ENCODE assay signal across 8 mouse cellular contexts in genomic region chr2:152368532-152369140, GRCm38 (mm10). TPM values are rescaled to one million over a fixed set of nuclear protein-coding genes. Genes with fewer than 3 reads are reported as not detected.
DNase-seq lines count a peak whose midpoint lies in the region; ATAC-seq and TF ChIP-seq lines count a peak whose summit lies in the region.

No protein-coding gene starts in this region.

- no peak overlapping the region for H3K4me2 ChIP-seq in embryonic facial prominence, embryonic 11.5 days (ENCODE audit: low read depth, low read length)
- peak overlapping the region; percentile 31; the same call in 1 of the 2 replicates for H3K4me2 ChIP-seq in limb, embryonic 12.5 days
- H3K4me2 ChIP-seq in myocyte (ENCODE audit: low read depth), result peak overlapping the region; percentile 44

- DNase-seq in left cerebral cortex, adult 2 months (ENCODE audit: extremely low spot score in 1 of 2, low spot score in 2 of 2), result peak; percentile 42 to 44
- DNase-seq in left cerebral cortex, adult 8-10 months (ENCODE audit: low spot score in 2 of 2), result no peak
- DNase-seq in adrenal gland, postnatal 10 days, result peak; percentile 69
- DNase-seq in embryonic facial prominence, embryonic 11.5 days (ENCODE audit: low spot score), result peak; percentile 76
- DNase-seq in heart, postnatal 36 days, result peak; percentile 57 to 61
- peak; percentile 67 for DNase-seq in thymus, adult 2 months

- no peaks in the 10 kb centered on the region for H3K79me2 ChIP-seq in myocyte (ENCODE audit: control insufficient read depth, insufficient read depth)

- WGBS in embryonic facial prominence, embryonic 11.5 days, result 30% methylated on average over 14 of the region's 14 CpGs
- 31% methylated on average over 14 of the region's 14 CpGs for WGBS in limb, embryonic 12.5 days
- WGBS in thymus, adult 2 months, result 38% methylated on average over 14 of the region's 14 CpGs

- H3K4me3 ChIP-seq in left cerebral cortex, adult 2 months, result no peak overlapping the region
- no peak overlapping the region for H3K4me3 ChIP-seq in embryonic facial prominence, embryonic 11.5 days (ENCODE audit: low read depth, low read length)
- H3K4me3 ChIP-seq in limb, embryonic 12.5 days (replicated peaks), result no peak overlapping the region
- no peak overlapping the region for H3K4me3 ChIP-seq in myocyte
- no peak overlapping the region for H3K4me3 ChIP-seq in thymus, adult 2 months (ENCODE audit: control insufficient read depth, insufficient read depth, low read length)

- no peak overlapping the region for H3K27ac ChIP-seq in left cerebral cortex, adult 2 months
- no peak overlapping the region for H3K27ac ChIP-seq in embryonic facial prominence, embryonic 11.5 days (replicated peaks; ENCODE audit: low read depth, low read length)
- H3K27ac ChIP-seq in limb, embryonic 12.5 days, result no peak overlapping the region
- no peak overlapping the region for H3K27ac ChIP-seq in thymus, adult 2 months (ENCODE audit: control insufficient read depth, insufficient read depth, low read length)

- 0 out of 2 replicates have a peak, but pooled peaks have one; percentile 14 for ATAC-seq in embryonic facial prominence, embryonic 11.5 days (replicated peaks; ENCODE audit: insufficient number of reproducible peaks, low FRiP score, low TSS enrichment, low read depth)
- ATAC-seq in limb, embryonic 12.5 days (ENCODE audit: insufficient number of reproducible peaks, insufficient read depth, low FRiP score, low TSS enrichment, low read depth), result peak; percentile 40; the same call in 1 of the 2 replicates

- H3K9me3 ChIP-seq in embryonic facial prominence, embryonic 11.5 days (replicated peaks; ENCODE audit: control insufficient read depth, low read length), result no peaks in the 10 kb centered on the region
- no peaks in the 10 kb centered on the region for H3K9me3 ChIP-seq in limb, embryonic 12.5 days

- peak; percentile 85 for TF ChIP-seq CTCF in left cerebral cortex, adult 2 months (IDR thresholded peaks at IDR 0.05)
- peak; percentile 83; the same call in 1 of the 2 replicates for TF ChIP-seq CTCF in thymus, adult 2 months (IDR thresholded peaks at IDR 0.05; ENCODE audit: borderline replicate concordance, control insufficient read depth, extremely low read depth, insufficient read depth, low read length, poor library complexity)

- no peaks in the 10 kb centered on the region for H3K27me3 ChIP-seq in embryonic facial prominence, embryonic 11.5 days (ENCODE audit: control insufficient read depth, insufficient read depth, low read length)
- peaks cover 7% of the 10 kb centered on the region; the same call in 1 of the 2 replicates for H3K27me3 ChIP-seq in limb, embryonic 12.5 days
- H3K27me3 ChIP-seq in myocyte (ENCODE audit: control insufficient read depth, insufficient read depth, insufficient read length), result peaks cover 2% of the 10 kb centered on the region
- no peaks in the 10 kb centered on the region; the same call in 1 of the 2 replicates for H3K27me3 ChIP-seq in thymus, adult 2 months (ENCODE audit: control insufficient read depth, insufficient read depth, low read length)

- TF ChIP-seq POLR2A in myocyte (IDR thresholded peaks at IDR 0.05; ENCODE audit: insufficient read length, low read depth), result no peak
- no peak for TF ChIP-seq POLR2A in thymus, adult 2 months (IDR thresholded peaks at IDR 0.05; ENCODE audit: control insufficient read depth, extremely low read depth, insufficient read depth, low read length, poor library complexity)

- intact Hi-C loops in left cerebral cortex, adult 2 months (cut with DNase I), result loop anchor here (2.0 to 5.0 kb wide), 2 partner anchors 256 to 340 kb away; no protein-coding TSS in a partner anchor
- intact Hi-C loops in heart, postnatal 36 days (cut with DNase I), result loop anchor here (2.0 to 5.0 kb wide), 4 partner anchors 76 to 340 kb away; partner anchors contain the start of genes Srxn1 and Tbc1d20

- H3K9ac ChIP-seq in embryonic facial prominence, embryonic 11.5 days (replicated peaks; ENCODE audit: low read length), result no peak overlapping the region
- no peak overlapping the region for H3K9ac ChIP-seq in limb, embryonic 12.5 days (replicated peaks)

- no peaks in the 10 kb centered on the region for H3K36me3 ChIP-seq in embryonic facial prominence, embryonic 11.5 days (replicated peaks; ENCODE audit: control insufficient read depth, insufficient read depth, low read depth, low read length)
- no peaks in the 10 kb centered on the region for H3K36me3 ChIP-seq in limb, embryonic 12.5 days
- no peaks in the 10 kb centered on the region for H3K36me3 ChIP-seq in myocyte (ENCODE audit: control insufficient read depth, insufficient read depth)
- H3K36me3 ChIP-seq in thymus, adult 2 months (ENCODE audit: control insufficient read depth, insufficient read depth, low read length), result no peaks in the 10 kb centered on the region

- no peaks in the 10 kb centered on the region for H3K4me1 ChIP-seq in embryonic facial prominence, embryonic 11.5 days (ENCODE audit: control insufficient read depth, insufficient read depth, low read length)
- peaks cover 2% of the 10 kb centered on the region for H3K4me1 ChIP-seq in limb, embryonic 12.5 days (replicated peaks)
- peaks cover 4% of the 10 kb centered on the region for H3K4me1 ChIP-seq in thymus, adult 2 months (replicated peaks; ENCODE audit: control insufficient read depth, insufficient read depth, low read length)

- H3ac ChIP-seq in myocyte (ENCODE audit: control insufficient read depth, insufficient read length), result no peak overlapping the region

TF ChIP-seq in myocyte, 11 proteins besides CTCF, POLR2A, EP300 and RAD21:
- TF ChIP-seq MAX (IDR thresholded peaks at IDR 0.05; ENCODE audit: low read depth) (no peak), USF1 (IDR thresholded peaks at IDR 0.05; ENCODE audit: low read depth) (no peak), E2F4 (IDR thresholded peaks at IDR 0.05; ENCODE audit: insufficient read depth) (no peak), POLR2AphosphoS2 (IDR thresholded peaks at IDR 0.05; ENCODE audit: insufficient read length, low read depth) (no peak), TCF3 (IDR thresholded peaks at IDR 0.05; ENCODE audit: insufficient read length, low read depth) (no peak), SRF (IDR thresholded peaks at IDR 0.05; ENCODE audit: control insufficient read depth, insufficient read length, low read depth) (no peak), TCF12 (IDR thresholded peaks at IDR 0.05; ENCODE audit: insufficient read depth, poor library complexity, severe bottlenecking) (no peak)

RNA-seq across cellular contexts. Expression of gene Nrsn2, which starts 7.8 kb away (rescaled TPM):
- total RNA-seq in left cerebral cortex, adult 2 months (2021), result 10 to 100 TPM; 74.6 to 90.8 TPM
- total RNA-seq in left cerebral cortex, adult 8-10 months (2022), result 100 to 1,000 TPM; 112 to 125 (median 120) TPM
- 1 to 10 TPM; 1.8 to 2.8 TPM for total RNA-seq in adrenal gland, postnatal 10 days (2021)
- 3.0 and 4.2 TPM in 2 replicates for polyA plus RNA-seq in embryonic facial prominence, embryonic 11.5 days (2014; fragmentation: Nextera tagmentation; extraction: Ambion mirVana)
- total RNA-seq in heart, postnatal 36 days (2021), result not detected
- 2.2 and 3.0 TPM in 2 replicates for polyA plus RNA-seq in limb, embryonic 12.5 days (2016; fragmentation: Nextera tagmentation; extraction: Ambion mirVana)
- not detected for polyA plus RNA-seq in myocyte (2012; fragmentation: generic; extraction: Trizol)
- 0.07 TPM in 1 of 2 replicates, not detected in the other for polyA plus RNA-seq in thymus, adult 2 months (2012; rRNA removed)

RNA-seq across cellular contexts. Expression of gene Trib3, which starts 24.8 kb away (rescaled TPM):
- 1 to 10 TPM in 1 of 2 experiments, under 1 TPM in 1; 0.84 to 1.1 TPM for total RNA-seq in left cerebral cortex, adult 2 months (2021)
- total RNA-seq in left cerebral cortex, adult 8-10 months (2022), result 1 to 10 TPM in 3 of 4 experiments, under 1 TPM in 1; 0.84 to 2.1 (median 1.5) TPM
- total RNA-seq in adrenal gland, postnatal 10 days (2021), result 1 to 10 TPM; 4.6 to 6.8 TPM
- 1.4 and 1.7 TPM in 2 replicates for polyA plus RNA-seq in embryonic facial prominence, embryonic 11.5 days (2014; fragmentation: Nextera tagmentation; extraction: Ambion mirVana)
- 1 to 10 TPM; 3.6 to 3.8 TPM for total RNA-seq in heart, postnatal 36 days (2021)
- 3.0 and 3.6 TPM in 2 replicates for polyA plus RNA-seq in limb, embryonic 12.5 days (2016; fragmentation: Nextera tagmentation; extraction: Ambion mirVana)
- 410 TPM for polyA plus RNA-seq in myocyte (2012; fragmentation: generic; extraction: Trizol)
- polyA plus RNA-seq in thymus, adult 2 months (2012; rRNA removed), result 2.6 and 3.8 TPM in 2 replicates

RNA-seq across cellular contexts. Expression of gene Sox12, which starts 29.2 kb away (rescaled TPM):
- 10 to 100 TPM; 12.8 to 15.7 TPM for total RNA-seq in left cerebral cortex, adult 2 months (2021)
- 10 to 100 TPM; 12.9 to 15.4 (median 14.3) TPM for total RNA-seq in left cerebral cortex, adult 8-10 months (2022)
- total RNA-seq in adrenal gland, postnatal 10 days (2021), result 10 to 100 TPM; 15.7 to 22.7 TPM
- polyA plus RNA-seq in embryonic facial prominence, embryonic 11.5 days (2014; fragmentation: Nextera tagmentation; extraction: Ambion mirVana), result 19.6 and 20.7 TPM in 2 replicates
- 10 to 100 TPM in 1 of 2 experiments, 1 to 10 TPM in 1; 8.2 to 13.8 TPM for total RNA-seq in heart, postnatal 36 days (2021)
- 15.6 and 16.8 TPM in 2 replicates for polyA plus RNA-seq in limb, embryonic 12.5 days (2016; fragmentation: Nextera tagmentation; extraction: Ambion mirVana)
- polyA plus RNA-seq in myocyte (2012; fragmentation: generic; extraction: Trizol), result 7.8 TPM
- polyA plus RNA-seq in thymus, adult 2 months (2012; rRNA removed), result 3.8 and 4.5 TPM in 2 replicates

RNA-seq across cellular contexts. Expression of gene Rbck1, which starts 36.2 kb away (rescaled TPM):
- total RNA-seq in left cerebral cortex, adult 2 months (2021), result 100 to 1,000 TPM; 111 to 117 TPM
- total RNA-seq in left cerebral cortex, adult 8-10 months (2022), result 100 to 1,000 TPM; 105 to 110 (median 105) TPM
- total RNA-seq in adrenal gland, postnatal 10 days (2021), result 100 to 1,000 TPM in 1 of 2 experiments, 10 to 100 TPM in 1; 92.9 to 124 TPM
- 58.2 and 64.9 TPM in 2 replicates for polyA plus RNA-seq in embryonic facial prominence, embryonic 11.5 days (2014; fragmentation: Nextera tagmentation; extraction: Ambion mirVana)
- total RNA-seq in heart, postnatal 36 days (2021), result 10 to 100 TPM; 44.2 to 51.4 TPM
- polyA plus RNA-seq in limb, embryonic 12.5 days (2016; fragmentation: Nextera tagmentation; extraction: Ambion mirVana), result 72.9 and 79.2 TPM in 2 replicates
- polyA plus RNA-seq in myocyte (2012; fragmentation: generic; extraction: Trizol), result 73.3 TPM
- 688 and 743 TPM in 2 replicates for polyA plus RNA-seq in thymus, adult 2 months (2012; rRNA removed)

RNA-seq across cellular contexts. Expression of gene Zcchc3, which starts 46.2 kb away (rescaled TPM):
- total RNA-seq in left cerebral cortex, adult 2 months (2021), result 1 to 10 TPM; 8.5 to 9.9 TPM
- 10 to 100 TPM in 3 of 4 experiments, 1 to 10 TPM in 1; 9.6 to 11.2 (median 10.9) TPM for total RNA-seq in left cerebral cortex, adult 8-10 months (2022)
- 10 to 100 TPM in 1 of 2 experiments, 1 to 10 TPM in 1; 9.4 to 11.1 TPM for total RNA-seq in adrenal gland, postnatal 10 days (2021)
- polyA plus RNA-seq in embryonic facial prominence, embryonic 11.5 days (2014; fragmentation: Nextera tagmentation; extraction: Ambion mirVana), result 61.6 and 67.7 TPM in 2 replicates
- 10 to 100 TPM in 1 of 2 experiments, 1 to 10 TPM in 1; 8.0 to 10.0 TPM for total RNA-seq in heart, postnatal 36 days (2021)
- polyA plus RNA-seq in limb, embryonic 12.5 days (2016; fragmentation: Nextera tagmentation; extraction: Ambion mirVana), result 74.1 and 76.6 TPM in 2 replicates
- not detected for polyA plus RNA-seq in myocyte (2012; fragmentation: generic; extraction: Trizol)
- polyA plus RNA-seq in thymus, adult 2 months (2012; rRNA removed), result 1.7 and 2.0 TPM in 2 replicates

Comparison
In these comparisons a context has a peak if more than half of its experiments do, and no peak if none do; other contexts are left out.
1. DNase-seq: peak in left cerebral cortex, adult 2 months (2 of 2), adrenal gland, postnatal 10 days (single experiment), embryonic facial prominence, embryonic 11.5 days (single experiment), heart, postnatal 36 days (2 of 2) and thymus, adult 2 months (single experiment); none in left cerebral cortex, adult 8-10 months (0 of 2).
2. RNA of gene Nrsn2, which starts 7.8 kb away (total RNA-seq): 112 to 125 TPM in left cerebral cortex, adult 8-10 months and 74.6 to 90.8 TPM in left cerebral cortex, adult 2 months; 1.8 to 2.8 TPM in adrenal gland, postnatal 10 days and not detected in heart, postnatal 36 days; every median in the first group is over 10 times any median in the second.